Mouse (Mus musculus) central nervous system, embryonic 11.5 days (tissue): ENCODE results near the gene Ddx31. TPM values are rescaled to one million over a fixed set of nuclear protein-coding genes. Genes with fewer than 3 reads are reported as not detected.

Experiments
- polyA plus RNA-seq: library from polyadenylated mRNA; depleted of rRNA; stranded (reverse); fragments of >200 nt; gene quantifications from 2 replicates; pipeline ENCODE4 v1.2.3, GENCODE M21; 2012; rRNA removed

Ddx31 gene
- 13.2 and 13.9 TPM in 2 replicates for polyA plus RNA-seq

DNA sequence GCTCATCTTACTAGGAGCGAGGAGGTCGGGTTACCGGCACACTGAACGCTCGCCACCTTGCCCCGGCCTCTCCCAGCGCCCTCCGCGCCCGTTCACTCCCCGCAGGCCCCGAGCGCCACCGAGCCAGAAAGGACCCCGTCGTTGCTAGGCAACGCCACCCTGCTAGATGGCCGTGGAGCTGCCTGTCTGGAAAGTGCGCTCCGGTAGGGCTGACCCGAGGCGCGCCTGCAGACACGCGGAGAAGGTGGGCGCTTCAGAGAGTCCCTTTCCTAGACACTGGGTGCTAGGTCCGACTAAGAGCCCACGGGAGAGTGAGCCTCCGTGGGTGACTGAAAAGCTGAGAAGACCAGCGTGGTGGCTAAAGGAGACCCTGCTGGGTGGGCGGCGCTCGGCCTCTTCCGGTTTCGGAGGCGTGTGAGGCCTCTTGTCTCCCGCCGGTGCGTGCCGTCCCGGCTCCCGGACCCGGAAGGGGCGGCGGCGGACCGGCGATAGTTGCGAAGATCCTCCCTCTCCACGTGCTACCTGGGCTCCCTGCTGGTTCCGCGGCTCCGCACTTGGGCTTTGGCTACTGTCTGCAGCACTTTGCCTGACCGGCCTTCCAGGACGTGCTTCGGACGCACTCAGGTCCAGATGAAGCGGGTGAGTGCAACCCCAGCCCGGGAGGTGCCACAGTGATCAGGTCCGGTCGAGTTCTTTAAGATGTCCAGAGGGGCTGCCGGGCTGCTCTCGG lies at the start of gene Ddx31, which contains the start of gene Gtf3c4:
Gene Ddx31 (plus strand): TSS at position 185 of the 730 bp plus-strand sequence.
Gene Gtf3c4 (minus strand): TSS at position 139 of the 730 bp plus-strand sequence.

DNA sequence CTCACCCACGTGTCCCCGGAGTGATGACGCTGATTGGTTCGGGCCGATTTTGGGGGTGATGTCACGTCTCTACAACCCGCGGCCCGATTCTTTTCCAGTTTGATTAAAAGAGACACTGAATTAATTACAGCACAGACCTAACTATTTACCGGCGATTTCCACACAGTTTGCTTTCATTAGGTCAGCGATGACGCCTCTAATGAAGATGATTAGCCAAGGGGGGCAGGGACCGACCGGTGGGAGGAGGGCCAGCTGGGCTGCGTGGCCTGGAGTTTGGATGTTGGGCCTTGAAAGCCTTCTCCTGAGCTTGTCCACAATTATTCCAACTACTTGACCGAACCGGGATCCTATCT lies 76.3 kb downstream of the Ddx31 start, which contains the start of gene Barhl1:
Gene Barhl1 (minus strand): TSS at position 156 of the 353 bp plus-strand sequence.

Other genes with a start within 250 kb of the Ddx31 start
- gene Gfi1b, start 218.4 kb upstream of the Ddx31 start, polyA plus RNA-seq, result 5.2 and 5.5 TPM in 2 replicates
- gene Tsc1, start 199.2 kb upstream of the Ddx31 start, polyA plus RNA-seq, result 21.7 and 25.1 TPM in 2 replicates
- 1.1 and 1.5 TPM in 2 replicates for gene Spaca9, start 140.7 kb upstream of the Ddx31 start, polyA plus RNA-seq
- gene Ak8, start 140.2 kb upstream of the Ddx31 start, polyA plus RNA-seq, result 0.29 and 0.39 TPM in 2 replicates
- 26.6 and 27.2 TPM in 2 replicates for gene Gtf3c4, start within 50 bp of the Ddx31 start, polyA plus RNA-seq
- gene Barhl1, start 76.3 kb downstream of the Ddx31 start, polyA plus RNA-seq, result 8.5 and 13.6 TPM in 2 replicates
- gene Cfap77, start 214.7 kb downstream of the Ddx31 start, polyA plus RNA-seq, result 0.84 and 1.8 TPM in 2 replicates
- 19.5 and 21.3 TPM in 2 replicates for gene Ttf1, start 219.9 kb downstream of the Ddx31 start, polyA plus RNA-seq